Mouse (Mus musculus) Muller cell, postnatal 12 days (primary cell): ENCODE measurements around the gene Acot5.
"Not testable (repeated sequence)": the region's sequence is repeated elsewhere in the genome, so short reads cannot be mapped to it uniquely, and the experiment has no call there.

Source experiments
- DNase-seq: peaks from one replicate; pipeline ENCODE4 v3.0.0-alpha.2; 2015; ENCODE audit errors: inconsistent ontology term

Gene Acot5

DNA sequence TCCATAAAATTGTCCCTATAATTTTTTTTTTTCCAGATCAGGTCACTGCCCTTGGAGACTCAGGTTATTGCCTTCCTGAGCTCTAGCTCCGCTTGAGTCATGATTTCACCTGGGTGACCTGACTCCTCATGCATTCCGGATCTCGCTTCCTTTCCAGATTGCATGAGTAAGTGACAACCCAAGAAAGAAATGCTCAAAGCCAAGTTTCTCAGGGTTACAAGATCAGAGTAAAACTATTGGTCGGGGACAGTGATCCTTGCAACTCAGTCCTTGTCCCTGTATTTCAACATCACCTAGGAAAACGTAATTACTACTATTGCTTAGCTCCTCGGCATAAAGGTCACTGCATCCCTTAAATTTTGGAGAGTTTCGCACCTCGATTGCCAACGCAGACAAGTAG, at the start of gene Acot5:
Gene Acot5, plus strand, starts transcription at position 340 of the 400 bp plus-strand sequence.
- no peak for DNase-seq

DNA sequence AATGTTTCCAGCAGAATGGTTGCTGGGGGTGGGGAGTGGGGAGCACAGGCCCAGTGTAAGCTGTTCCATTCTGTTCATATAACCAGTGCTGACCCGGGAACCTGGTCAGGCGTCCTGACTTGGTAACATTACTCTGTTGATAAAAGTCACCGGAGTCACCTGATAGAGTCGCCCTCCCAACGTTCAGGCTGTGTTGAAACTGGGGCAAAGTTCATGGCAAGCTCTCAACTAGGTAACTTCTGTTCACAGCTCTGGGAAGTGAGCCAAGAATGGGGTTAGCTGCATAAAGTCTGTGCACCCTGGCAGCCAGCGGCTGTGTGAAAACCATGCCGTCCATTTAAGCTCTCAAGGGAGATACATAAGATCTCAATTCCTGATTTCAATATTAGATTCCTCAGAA, 48.6 kb upstream of the Acot5 start:
- DNase-seq = not testable (repeated sequence)

DNA sequence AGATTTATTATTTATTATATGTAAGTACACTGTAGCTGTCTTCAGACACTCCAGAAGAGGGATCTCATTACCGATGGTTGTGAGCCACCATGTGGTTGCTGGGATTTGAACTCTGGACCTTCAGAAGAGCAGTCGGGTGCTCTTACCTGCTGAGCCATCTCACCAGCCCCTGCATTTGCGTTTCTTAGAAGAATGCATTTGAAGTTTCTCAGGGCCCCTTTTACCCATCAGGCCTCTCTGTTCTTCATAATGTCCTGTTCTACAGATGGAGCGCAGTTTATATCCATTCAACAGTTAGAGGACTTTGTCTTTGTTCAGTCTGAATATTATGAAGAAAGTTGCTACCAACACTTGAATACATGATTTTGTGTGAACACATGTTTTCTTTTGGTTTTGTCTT, 46.9 kb upstream of the Acot5 start:
- not testable (repeated sequence) for DNase-seq

DNA sequence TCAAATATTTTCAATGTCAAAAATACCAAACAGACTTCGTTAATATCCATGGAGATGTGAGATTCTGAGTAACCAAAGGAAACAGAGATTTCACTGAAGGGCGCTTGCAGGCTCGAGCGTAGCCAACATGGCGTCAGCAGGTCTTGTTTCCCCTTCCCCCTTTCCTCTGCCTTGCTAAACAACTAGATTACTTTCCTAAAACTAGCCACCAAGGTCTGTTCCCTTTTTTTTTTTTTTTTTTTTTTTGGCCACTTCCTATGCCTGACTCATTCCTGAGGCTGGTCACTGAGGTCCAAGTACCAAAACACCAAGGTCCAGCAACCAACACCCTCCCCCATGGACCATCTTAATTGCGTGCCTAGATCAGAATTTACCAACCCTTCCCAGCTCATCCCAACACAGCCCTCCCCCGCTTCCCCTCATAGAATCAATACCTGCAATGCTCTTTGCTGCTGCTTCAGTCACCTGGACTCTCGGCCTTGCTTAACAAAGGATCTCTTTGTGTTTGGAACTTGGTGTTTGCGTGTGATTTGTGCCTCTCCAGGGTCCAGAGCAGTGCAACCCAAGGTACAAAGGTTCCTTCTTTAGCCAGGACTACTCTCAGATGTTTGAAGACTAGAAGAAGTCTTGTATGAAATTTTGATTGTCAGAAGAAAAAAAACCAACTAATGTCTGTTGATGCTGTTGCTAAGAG, 45.9 kb upstream of the Acot5 start:
- DNase-seq = no peak

DNA sequence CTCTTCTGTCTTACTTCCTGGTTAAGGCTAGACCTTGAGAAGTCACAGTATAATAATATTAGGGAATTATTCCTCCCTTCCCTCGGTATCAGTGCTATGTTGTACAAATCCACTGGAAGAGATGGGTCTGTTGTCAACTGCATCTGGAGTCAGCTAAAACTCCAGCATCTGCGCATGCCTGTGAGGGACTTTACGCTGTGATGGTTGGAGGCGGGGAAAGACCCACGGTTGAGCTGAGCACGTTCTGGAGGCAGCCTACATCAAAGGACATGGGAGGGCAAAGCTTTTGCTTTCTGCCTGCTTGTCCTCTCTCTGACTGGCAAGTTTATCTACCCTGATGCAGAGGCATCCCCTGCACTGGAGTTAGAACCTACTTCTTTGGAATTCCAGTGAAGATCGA, 43.2 kb upstream of the Acot5 start:
- DNase-seq = no peak

DNA sequence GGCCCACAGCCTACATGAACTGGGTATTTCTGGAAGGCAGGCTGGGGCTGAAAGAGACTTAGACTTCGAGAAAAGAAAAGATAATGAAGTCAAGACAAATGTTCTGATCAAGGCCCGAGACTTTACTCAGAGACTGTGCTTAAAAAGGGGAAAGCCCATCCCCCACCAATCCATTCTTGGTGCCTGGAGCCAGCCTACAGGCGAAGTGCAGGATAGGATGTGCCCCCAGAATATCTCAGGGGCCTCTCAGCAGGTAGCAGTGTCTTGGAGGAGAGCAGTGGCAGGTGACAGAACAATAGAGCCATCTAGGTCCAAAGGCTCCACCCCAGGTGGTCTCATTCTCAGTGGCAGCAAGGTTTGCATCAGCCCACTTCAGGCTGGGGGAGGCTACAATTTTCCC, 40.8 kb upstream of the Acot5 start:
- not testable (repeated sequence) for DNase-seq

DNA sequence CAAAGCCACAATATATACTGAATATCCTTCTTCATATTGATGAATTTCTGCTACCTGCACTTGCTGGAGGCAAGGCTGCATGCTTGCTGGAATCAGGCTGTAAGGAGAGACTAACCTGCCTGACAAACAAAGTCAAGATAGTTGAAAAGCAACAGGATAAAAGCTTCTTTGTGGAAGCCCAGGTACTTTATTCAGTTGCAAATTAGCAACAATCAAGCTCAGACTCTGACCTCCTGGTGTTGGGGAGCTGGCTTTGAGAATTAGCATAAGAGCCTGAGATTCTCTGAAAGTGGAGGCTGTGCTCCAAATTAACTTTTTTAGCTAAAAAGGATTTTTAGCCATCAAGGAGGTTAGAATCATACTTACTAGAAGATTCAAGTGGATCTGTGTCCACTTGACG, 40.1 kb upstream of the Acot5 start:
- DNase-seq = not testable (repeated sequence)

DNA sequence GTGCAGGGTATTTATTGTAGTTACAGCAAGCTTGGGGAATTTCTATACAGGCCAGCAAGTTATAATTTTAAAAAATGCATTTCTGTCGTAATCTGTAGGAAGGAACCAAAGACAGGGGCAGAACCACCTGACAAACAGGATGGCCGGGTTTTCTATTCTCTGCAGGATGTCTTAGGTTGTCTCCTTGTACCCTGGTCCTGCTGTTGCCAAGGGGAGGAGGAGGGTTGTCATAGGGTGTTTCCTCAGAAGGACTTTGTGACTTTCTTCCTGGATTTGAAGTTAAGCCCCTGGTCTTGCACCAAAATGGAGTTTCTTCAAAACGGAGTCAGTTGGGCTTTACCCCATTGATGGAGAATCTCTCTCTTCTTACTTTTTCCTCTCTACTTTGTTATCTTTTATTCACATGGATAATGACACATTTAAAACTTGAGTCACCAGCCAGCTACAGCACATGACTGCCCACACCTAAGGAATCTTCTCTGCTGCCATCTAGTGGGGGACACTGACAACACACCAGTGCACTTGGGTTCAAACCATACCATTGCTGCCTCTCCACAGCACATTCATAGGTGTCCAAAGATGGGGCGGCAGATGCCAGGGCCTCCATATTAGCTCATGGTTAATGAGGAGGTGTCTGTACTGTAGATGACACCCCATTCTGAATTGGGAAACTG, 38.3 kb upstream of the Acot5 start:
- DNase-seq = peak; percentile 37

DNA sequence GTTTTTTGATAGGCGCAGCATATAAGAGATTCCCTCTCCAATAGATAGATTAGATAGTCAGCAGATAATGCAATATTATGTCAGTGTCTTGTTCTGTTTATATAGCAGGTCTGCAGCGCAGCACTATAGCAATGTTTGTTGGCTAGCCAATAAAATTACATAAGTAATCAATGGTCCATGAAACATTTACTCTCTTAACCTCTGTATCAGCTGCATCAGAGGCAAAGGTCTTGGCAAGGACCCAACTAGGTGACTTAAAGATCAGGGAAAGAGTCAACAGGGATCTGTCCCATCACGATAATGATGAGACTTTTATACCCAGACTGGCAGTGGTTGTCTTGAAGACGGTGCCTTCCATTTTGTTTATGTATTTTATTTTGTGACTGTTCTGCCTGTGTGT, 36.3 kb upstream of the Acot5 start:
- DNase-seq = no peak

DNA sequence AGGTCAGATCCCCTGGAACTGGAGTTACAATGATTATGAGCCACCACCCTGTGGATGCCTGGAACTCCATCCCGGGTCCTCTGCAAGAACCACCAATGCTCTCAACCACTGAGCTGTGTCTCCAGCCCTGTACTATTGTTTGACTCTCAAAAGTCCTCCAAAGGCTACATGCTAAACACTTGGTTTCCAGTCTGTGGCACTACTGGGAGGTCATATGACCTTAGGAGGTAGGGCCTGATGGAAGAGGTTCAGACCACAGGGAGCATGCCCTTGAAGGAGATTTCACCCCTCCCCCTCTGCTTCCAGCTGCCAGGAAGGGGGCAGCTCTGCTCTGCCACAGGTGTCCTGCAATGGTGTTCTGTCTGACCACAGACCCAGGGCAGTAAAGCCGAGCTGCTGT, 35.8 kb upstream of the Acot5 start:
- not testable (repeated sequence) for DNase-seq

DNA sequence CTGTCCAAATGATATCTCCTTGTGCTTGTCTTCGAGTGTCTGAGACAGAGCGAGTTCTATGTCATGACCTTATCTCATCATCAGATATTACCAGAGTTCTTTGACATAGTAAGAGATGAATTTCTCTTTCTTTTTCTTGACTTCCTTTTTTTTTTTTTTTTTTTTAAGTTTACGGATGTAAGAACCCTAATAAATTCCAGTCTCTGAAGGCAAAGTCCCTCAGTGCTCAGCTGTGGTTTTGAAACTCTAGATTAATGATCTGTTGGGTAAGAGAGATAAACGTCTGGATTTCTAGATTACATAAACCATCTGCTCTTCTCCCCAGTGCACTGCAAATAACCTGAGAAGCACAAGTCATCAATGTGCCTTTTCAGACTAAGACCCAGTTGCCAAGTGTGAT, 35.0 kb upstream of the Acot5 start:
- no peak for DNase-seq

DNA sequence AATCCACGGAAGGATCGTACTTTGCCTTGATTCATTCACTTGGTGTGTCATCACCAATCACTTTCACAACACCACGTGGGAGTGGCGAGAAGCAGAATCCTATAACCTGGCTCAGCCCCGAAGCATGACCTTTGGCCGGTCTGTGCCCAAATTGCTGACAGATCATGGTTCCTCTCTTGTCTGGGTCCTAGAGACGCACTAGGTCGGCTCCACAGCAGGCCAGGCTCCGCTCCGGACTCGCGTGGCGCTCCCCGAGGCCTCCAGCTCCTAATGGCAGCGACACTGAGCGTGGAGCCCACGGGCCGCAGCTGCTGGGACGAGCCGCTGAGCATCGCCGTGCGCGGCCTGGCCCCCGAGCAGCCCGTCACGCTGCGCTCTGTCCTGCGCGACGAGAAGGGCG, 30.9 kb upstream of the Acot5 start, which contains the start of gene Acot4:
Gene Acot4, plus strand, starts transcription at position 139 of the 400 bp plus-strand sequence.
- DNase-seq = peak; percentile 8

DNA sequence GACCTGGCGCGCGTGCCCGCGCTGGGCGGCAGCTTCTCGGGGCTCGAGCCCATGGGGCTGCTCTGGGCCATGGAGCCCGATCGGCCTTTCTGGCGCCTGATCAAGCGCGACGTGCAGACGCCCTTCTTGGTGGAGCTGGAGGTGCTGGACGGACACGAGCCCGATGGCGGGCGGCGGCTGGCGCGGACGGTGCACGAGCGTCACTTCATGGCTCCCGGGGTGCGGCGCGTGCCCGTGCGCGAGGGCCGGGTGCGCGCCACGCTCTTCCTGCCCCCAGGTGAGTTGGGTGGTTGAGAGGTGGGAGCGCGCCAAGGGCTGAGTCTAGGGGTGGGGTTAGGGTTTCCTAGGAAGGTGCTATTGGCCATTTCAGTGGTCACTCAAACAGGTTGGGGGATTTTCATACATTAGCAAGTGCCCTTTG, 30.4 kb upstream of the Acot5 start, which contains the start of gene Gm49366:
Gene Gm49366, plus strand, starts transcription at position 245 of the 421 bp plus-strand sequence.
- DNase-seq = peak; percentile 21

DNA sequence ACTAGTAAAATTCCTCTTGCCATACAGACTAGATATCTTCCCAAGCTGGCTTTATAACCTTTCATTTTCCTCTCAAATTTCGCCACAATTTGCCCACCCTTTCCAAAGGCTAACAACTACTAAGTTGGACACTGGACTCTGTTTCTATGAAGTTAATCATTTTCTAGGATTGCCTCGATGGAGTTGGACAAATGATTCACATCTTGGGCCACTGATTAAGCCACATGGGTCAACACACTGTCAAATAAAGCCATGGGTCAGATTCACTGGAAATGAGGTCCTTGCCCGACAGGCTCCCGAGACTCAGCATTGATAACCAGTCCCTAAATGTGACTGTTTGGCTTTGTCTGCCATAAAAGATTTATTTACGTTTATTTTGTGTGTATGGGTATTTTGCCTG, 26.9 kb upstream of the Acot5 start:
- DNase-seq = no peak

DNA sequence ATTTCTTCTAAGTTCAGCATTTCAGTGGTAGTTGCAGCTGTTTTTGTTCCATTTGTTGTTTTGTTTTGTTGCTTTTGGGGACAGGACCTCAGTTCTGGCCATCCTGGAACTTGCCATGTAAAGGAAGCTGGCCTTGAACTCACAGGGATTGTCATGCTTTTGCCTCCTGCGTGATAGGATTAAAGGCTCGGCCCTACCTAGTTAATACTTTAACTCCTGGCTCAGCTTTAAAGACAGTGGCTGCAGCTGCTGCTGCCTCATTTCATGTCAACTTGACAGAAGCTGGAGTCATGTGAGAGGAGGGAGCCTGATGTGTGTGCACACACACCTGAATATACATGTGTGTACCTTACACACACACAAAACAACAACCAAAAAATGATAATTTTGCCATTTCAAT, 25.1 kb upstream of the Acot5 start:
- no peak for DNase-seq

DNA sequence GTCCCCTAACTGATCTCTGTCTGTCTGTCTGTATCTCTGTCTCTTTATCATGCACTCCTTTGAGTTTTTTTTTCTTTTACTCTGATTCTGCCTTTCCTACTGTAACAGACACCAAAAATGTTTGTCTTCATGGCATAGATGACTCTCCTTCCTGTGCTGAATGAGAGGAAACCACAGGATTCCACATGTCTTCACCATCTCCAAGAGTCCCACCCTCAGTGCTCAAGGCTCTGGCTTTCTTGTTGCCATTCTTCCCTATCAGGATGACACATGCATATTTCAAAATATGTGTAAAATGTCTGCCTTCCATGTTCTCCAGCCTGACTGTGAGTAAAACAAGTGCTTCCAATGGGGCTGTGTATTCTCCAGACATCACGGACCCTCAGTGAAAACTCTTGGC, 22.2 kb upstream of the Acot5 start:
- DNase-seq = no peak

DNA sequence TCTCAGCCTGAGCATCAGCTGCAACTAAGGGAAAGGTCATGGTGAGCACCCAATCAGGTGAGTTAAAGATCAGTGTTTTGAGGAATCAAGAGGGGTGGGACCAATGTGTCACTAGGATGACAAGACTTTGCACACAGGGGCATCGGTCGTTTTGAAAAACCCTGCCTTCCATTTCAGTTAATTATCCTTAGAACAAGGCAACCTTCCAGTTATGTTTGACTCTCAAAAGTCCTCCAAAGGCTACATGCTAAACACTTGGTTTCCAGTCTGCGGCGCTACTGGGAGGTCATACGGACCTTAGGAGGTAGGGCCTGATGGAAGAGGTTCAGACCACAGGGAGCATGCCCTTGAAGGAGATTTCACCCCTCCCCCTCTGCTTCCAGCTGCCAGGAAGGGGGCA, 18.4 kb upstream of the Acot5 start:
- not testable (repeated sequence) for DNase-seq

DNA sequence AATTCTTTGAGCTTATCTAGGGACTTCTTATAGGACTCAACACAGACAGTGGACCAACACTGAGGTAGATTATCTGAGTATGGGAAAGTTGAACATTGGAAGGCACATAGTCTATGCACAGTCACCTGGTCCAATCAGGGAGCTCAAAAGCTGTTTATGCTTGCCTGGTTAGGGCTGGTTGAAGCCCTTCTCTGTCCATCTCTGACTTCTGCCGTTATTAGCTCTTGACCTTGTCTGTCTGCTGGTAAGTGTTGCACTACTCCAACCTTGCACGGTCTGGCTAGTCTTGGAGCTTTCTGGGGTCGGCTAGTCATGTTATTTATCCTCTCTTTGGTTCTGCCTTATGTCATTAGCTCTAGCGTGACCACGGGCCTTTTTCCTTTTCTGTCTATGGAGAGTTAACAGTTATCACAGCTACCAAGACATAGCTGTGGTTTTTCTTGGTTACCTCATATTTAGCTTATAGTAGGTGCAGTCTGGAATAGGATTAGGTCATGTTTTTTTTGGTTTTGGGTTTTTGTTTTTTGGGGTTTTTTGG, 17.1 kb upstream of the Acot5 start, which contains the start of gene Acot3:
Gene Acot3, plus strand, starts transcription at position 208 of the 538 bp plus-strand sequence.
- no peak for DNase-seq

DNA sequence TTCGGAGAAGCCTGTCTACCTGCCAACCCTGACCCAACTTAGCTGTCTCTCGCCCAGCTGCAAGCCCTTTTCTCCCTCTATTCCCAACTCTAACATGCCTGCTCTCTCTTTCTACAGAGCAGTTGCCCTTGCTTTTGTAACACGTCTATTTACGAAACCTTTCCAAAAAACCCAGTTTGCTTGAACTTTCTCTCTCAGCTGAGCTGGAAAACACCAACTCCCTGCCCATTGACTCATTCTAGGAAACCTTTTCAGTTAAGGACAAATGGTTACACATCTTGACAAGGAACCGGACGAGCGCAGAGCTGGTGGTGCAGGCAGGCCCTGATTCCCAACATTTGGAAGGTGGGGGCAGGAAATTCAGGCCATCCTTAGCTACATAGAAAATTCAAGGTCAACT, 16.5 kb upstream of the Acot5 start:
- no peak for DNase-seq

DNA sequence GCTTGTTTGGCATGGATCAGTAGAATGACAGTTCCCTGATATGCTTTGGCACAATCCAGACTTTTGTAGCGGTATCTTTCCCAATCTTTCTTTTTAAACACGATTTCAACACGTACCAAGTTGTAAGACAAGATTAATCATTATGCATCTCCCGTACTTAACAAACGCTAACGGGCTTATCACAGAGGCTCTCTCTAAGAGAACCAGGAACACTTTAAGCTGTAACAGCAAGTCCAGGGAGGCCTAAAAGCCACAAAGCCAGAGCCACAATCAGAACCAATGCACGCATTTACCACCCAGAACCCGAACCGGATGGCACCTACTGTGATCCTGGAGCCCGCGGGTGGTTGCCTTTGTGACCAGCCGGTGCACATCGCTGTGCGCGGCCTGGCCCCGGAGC, 16.0 kb upstream of the Acot5 start:
- DNase-seq = no peak

DNA sequence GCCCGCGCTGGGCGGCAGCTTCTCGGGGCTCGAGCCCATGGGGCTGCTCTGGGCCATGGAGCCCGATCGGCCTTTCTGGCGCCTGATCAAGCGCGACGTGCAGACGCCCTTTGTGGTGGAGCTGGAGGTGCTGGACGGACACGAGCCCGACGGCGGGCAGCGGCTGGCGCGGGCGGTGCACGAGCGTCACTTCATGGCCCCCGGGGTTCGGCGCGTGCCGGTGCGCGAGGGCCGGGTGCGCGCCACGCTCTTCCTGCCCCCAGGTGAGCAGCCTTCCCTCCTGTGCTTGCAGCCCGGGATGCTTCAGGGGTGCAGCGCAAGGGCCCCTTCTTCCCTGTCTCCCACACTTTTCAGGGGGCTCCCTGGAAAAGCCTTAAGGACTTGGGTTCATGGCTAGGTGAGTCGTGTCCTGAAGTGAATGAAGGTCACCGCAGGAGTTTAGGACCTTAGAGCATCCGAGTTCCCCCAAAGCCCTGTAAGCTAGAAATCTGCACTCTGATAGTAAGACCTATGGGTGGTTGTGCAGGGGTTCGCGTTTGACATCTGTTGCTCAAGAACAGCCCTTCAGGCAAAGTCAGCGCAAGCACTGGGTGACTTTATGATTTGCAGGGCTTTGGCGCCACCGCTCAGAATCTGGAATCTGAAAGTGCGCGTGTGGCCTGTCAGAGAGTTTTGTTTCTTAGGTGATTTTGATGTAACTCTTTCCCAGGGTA, 15.3 kb upstream of the Acot5 start:
- DNase-seq = no peak

DNA sequence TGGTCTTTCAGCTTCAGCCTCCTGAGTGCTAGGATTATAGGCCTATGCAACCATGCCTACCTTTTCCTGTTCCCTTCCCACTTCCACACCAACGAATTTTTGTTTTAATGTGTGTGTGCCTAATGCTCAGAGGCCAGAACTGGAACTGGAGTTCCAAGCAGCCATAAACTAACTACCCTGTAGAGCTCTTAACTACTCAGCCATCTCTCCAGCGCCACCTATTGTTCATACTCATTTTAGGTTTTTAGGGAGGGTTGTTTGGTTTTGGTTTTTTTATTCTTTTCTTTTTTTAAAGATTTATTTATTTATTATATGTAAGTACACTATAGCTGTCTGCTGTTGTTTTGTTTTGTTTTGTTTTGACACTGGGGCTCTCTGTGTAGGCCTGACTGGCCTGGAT, 8.2 kb upstream of the Acot5 start:
- no peak for DNase-seq
